Mouse (Mus musculus) heart, postnatal 0 days (tissue): ENCODE measurements around the gene Src. TPM values are rescaled to one million over a fixed set of nuclear protein-coding genes. Genes with fewer than 3 reads are reported as not detected.

Source experiments
- ATAC-seq: fragments of 200-750 bp; cut with Nextera tagmentation; 2 replicates; pipeline ENCODE4 v1.8.0; 2017; ENCODE audit warnings: low read depth, moderate number of reproducible peaks, moderate library complexity; ENCODE audit not compliant: insufficient read depth
- DNase-seq: peaks from one replicate; pipeline ENCODE4 v3.0.0-alpha.2; 2016; ENCODE audit warnings: low spot score
- H3K27ac ChIP-seq: fragments of 300-500 bp; sonication (generic); 2 replicates; pipeline ENCODE4 v1.5.1; 2014; ENCODE audit warnings: low read depth, mild to moderate bottlenecking
- H3K27me3 ChIP-seq: fragments of 300-500 bp; sonication (generic); 2 replicates; pipeline ENCODE4 v1.6.1; 2014; ENCODE audit warnings: low read length, mixed read lengths; ENCODE audit not compliant: control insufficient read depth, insufficient read depth
- H3K36me3 ChIP-seq: fragments of 300-500 bp; sonication (generic); replicated peaks from 2 replicates; pipeline ENCODE4 v1.6.1; 2014; ENCODE audit warnings: low read length, mixed read lengths; ENCODE audit not compliant: control insufficient read depth, insufficient read depth
- H3K4me1 ChIP-seq: fragments of 300-500 bp; sonication (generic); 2 replicates; pipeline ENCODE4 v1.6.1; 2014; ENCODE audit warnings: antibody characterized with exemption; ENCODE audit not compliant: control insufficient read depth, insufficient read depth
- H3K4me2 ChIP-seq: fragments of 300-500 bp; sonication (generic); 2 replicates; pipeline ENCODE4 v1.6.1; 2014; ENCODE audit warnings: low read depth, mild to moderate bottlenecking, low read length, moderate library complexity
- H3K4me3 ChIP-seq: fragments of 300-500 bp; sonication (generic); 2 replicates; pipeline ENCODE4 v1.5.1; 2014; ENCODE audit warnings: low read depth, low read length
- H3K9ac ChIP-seq: fragments of 300-500 bp; sonication (generic); replicated peaks from 2 replicates; pipeline ENCODE4 v1.6.1; 2014; ENCODE audit warnings: low read depth, low read length, mixed read lengths
- H3K9me3 ChIP-seq: fragments of 300-500 bp; sonication (generic); replicated peaks from 2 replicates; pipeline ENCODE4 v1.6.1; 2016; ENCODE audit warnings: low read length; ENCODE audit not compliant: control insufficient read depth
- CTCF ChIP-seq: IDR thresholded peaks from 2 replicates; pipeline ENCODE4 v1.5.1; 2016; ENCODE audit warnings: antibody characterized with exemption, control low read depth, low read depth
- EP300 ChIP-seq: IDR thresholded peaks from 2 replicates; pipeline ENCODE4 v1.6.1; 2016; ENCODE audit warnings: antibody characterized with exemption, low read depth
- WGBS: fragments of 180-500 bp; shearing (Covaris S2); extraction: QIAGEN DNeasy Blood & Tissue Kit; methylation state at CpG from one replicate; pipeline ENCODE4 v1.1.7; 2014; 5-methylcytosine and 5-hydroxymethylcytosine counted together
- polyA plus RNA-seq: library from polyadenylated mRNA; unstranded; fragments of >200 nt; fragmentation: Nextera tagmentation; extraction: Ambion mirVana; gene quantifications from 2 replicates; pipeline ENCODE4 v1.2.1, GENCODE M21; 2015
- total RNA-seq: library from RNA; depleted of rRNA; stranded (reverse); fragments of >200 nt; gene quantifications from 2 replicates; pipeline ENCODE4 v1.2.3, GENCODE M21; 2014; ENCODE audit warnings: low replicate concordance

Gene Src
- total and polyA plus RNA-seq, 2 experiments from 2014 or later: 2.9 to 14.2 TPM

GRCm38 (mm10) chr2:157426171-157426570 lies 7.9 kb downstream of the Src start:
- no peak overlapping the region for H3K9ac ChIP-seq
- H3K4me2 ChIP-seq: no peak overlapping the region
- no peak overlapping the region for H3K4me3 ChIP-seq
- TF ChIP-seq CTCF: no peak
- DNase-seq (no peak), ATAC-seq (no peak)
- H3K27ac ChIP-seq: no peak overlapping the region
- H3K27me3 ChIP-seq: no peaks in the 10 kb centered on the region
- no peaks in the 10 kb centered on the region for H3K36me3 ChIP-seq
- H3K4me1 ChIP-seq: peaks cover 7% of the 10 kb centered on the region
- 65% methylated on average over 6 of the region's 6 CpGs for WGBS
- H3K9me3 ChIP-seq: no peaks in the 10 kb centered on the region

DNA sequence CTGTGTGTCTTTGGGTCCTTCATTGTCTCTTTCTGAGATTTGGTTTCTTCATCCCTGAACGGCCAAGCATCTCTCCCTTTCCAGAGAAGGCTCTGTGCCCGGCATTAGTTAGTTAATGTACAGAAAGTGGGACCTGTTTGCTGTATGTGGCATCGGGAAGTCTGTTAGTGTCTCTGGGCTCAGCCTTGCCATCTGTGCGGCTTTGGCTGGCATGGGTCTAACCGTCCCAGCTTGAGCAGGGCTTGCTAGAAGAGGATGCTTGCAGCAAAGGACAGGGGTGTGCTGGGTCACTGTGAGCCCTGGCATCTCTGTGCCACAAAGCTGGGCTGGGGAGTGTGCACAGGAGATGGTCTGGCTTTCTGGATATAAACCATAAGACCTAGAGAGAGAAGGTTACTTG lies 8.9 kb downstream of the Src start:
- ATAC-seq: no peak

DNA sequence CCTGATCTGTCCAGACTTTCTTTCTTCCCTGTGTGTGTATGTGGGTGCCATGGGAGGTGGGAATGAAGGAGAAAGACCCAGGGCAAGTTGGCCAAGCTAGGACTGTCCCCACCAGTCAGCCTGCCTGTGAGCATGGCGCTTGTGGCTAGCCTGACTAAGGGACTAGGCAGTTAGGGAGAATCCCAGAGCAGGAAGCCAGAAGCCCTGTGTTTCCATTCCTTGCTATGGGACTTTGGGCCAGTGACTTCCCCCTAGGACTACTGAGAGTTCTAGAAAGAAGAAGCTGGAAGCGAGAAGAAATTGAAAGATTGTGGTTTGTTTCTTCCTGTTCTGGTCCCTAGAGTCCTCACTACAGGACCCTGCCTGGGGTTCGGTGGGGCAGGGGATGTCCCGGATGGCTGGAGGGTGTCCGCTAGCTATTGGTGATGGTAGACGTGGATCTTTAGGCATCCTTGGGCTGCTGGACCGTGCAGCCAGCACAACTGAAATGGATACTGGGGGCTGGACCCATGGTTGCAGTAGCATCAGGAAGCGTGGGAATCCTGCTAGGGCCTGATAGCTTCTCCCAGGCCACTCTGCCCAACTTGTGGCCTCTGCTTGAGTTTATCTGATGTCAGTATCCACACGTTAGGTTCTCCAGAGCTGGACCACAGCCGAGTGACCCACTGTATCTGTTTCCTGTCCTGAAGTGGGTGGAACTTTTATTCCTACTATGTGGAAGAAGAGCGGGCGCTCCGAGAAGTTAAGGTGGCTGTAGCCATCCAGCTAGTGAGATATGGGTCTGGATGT lies 10.3 kb downstream of the Src start:
- no peak overlapping the region for H3K4me3 ChIP-seq
- TF ChIP-seq EP300: no peak
- TF ChIP-seq CTCF: no peak
- no peaks in the 10 kb centered on the region for H3K9me3 ChIP-seq
- H3K4me1 ChIP-seq: peaks cover 8% of the 10 kb centered on the region; the same call in 1 of the 2 replicates
- WGBS: 68% methylated on average over 13 of the region's 13 CpGs
- H3K4me2 ChIP-seq: no peak overlapping the region
- H3K27ac ChIP-seq: no peak overlapping the region
- H3K36me3 ChIP-seq: no peaks in the 10 kb centered on the region
- ATAC-seq (no peak), DNase-seq (no peak)
- no peak overlapping the region for H3K9ac ChIP-seq
- no peaks in the 10 kb centered on the region for H3K27me3 ChIP-seq

More for the DNA sequence above, 8.9 kb downstream of the Src start:
- 79% methylated on average over 5 of the region's 5 CpGs for WGBS
- H3K4me3 ChIP-seq: no peak overlapping the region
- H3K36me3 ChIP-seq: no peaks in the 10 kb centered on the region
- H3K9ac ChIP-seq: no peak overlapping the region
- peaks cover 9% of the 10 kb centered on the region for H3K4me1 ChIP-seq
- H3K4me2 ChIP-seq: no peak overlapping the region
- TF ChIP-seq EP300 (no peak), CTCF (no peak)
- no peak overlapping the region for H3K27ac ChIP-seq
- no peaks in the 10 kb centered on the region for H3K9me3 ChIP-seq
- no peaks in the 10 kb centered on the region for H3K27me3 ChIP-seq
- DNase-seq: no peak

GRCm38 (mm10) chr2:157429735-157430134 lies 11.5 kb downstream of the Src start:
- DNase-seq (no peak), ATAC-seq (no peak)
- no peaks in the 10 kb centered on the region for H3K27me3 ChIP-seq
- no peak overlapping the region for H3K4me3 ChIP-seq
- H3K36me3 ChIP-seq: no peaks in the 10 kb centered on the region
- no peak overlapping the region for H3K9ac ChIP-seq
- no peak for TF ChIP-seq EP300
- TF ChIP-seq CTCF: no peak
- peaks cover 14% of the 10 kb centered on the region; the same call in 1 of the 2 replicates for H3K4me1 ChIP-seq
- no peak overlapping the region for H3K4me2 ChIP-seq
- 80% methylated on average over 7 of the region's 7 CpGs for WGBS
- H3K27ac ChIP-seq: no peak overlapping the region
- no peaks in the 10 kb centered on the region for H3K9me3 ChIP-seq

GRCm38 (mm10) chr2:157430667-157431429 lies 12.6 kb downstream of the Src start:
- ATAC-seq: no peak
- Histone ChIP-seq H3K4me1 (peaks cover 16% of the 10 kb centered on the region; the same call in 1 of the 2 replicates), H3K4me2 (no peak overlapping the region), H3K9ac (no peak overlapping the region), H3K27me3 (no peaks in the 10 kb centered on the region), H3K4me3 (no peak overlapping the region), H3K9me3 (no peaks in the 10 kb centered on the region), H3K27ac (no peak overlapping the region), H3K36me3 (no peaks in the 10 kb centered on the region)
- WGBS: 79% methylated on average over 4 of the region's 4 CpGs
- DNase-seq: no peak
- TF ChIP-seq EP300 (no peak), CTCF (no peak)
